Mouse (Mus musculus): ENCODE results near the gene Emb.

DNA sequence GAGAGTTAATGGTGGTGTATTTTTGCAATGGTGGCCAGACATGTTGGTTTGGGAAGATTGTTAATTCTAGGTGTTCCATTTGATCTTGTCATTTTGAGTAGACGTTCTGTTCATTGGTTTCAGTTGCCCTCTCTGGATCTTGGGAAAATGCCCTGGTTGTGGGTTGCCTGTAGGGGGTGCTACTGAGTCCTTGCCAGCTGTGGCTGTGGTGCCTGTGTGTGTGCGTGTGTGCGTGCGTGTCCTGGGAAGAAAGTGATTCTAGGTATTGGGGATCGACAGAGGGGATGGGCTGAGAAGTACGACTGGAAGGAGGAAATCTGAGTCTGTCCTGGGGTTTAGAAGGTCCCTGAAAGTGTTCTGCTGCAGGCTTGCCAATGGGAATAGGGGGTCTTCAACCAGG is 79.1 kb downstream of the Emb start:
- TF ChIP-seq EP300 (IDR thresholded peaks at IDR 0.05; ENCODE audit: low read depth) (no peak), CTCF (IDR thresholded peaks at IDR 0.05; ENCODE audit: low read depth) (peak; percentile 46; the same call in 1 of the 2 replicates)
